Mouse (Mus musculus) MEL (cell line): ENCODE results near the gene Nup62. TPM values are rescaled to one million over a fixed set of nuclear protein-coding genes. Genes with fewer than 3 reads are reported as not detected.

Source experiments
- DNase-seq: peaks from one replicate; pipeline ENCODE4 v3.0.0; 2011; ENCODE audit warnings: low read depth, low spot score
- H3K27ac ChIP-seq: 2 replicates; pipeline ENCODE4 v1.5.1; 2012; ENCODE audit warnings: low read depth, mild to moderate bottlenecking, control low read depth, low read length, moderate library complexity; ENCODE audit not compliant: control insufficient read depth
- H3K27me3 ChIP-seq, 2 experiments: fragments of 150-350 bp in 1 of 2; sonication (generic) in 1 of 2; 2 replicates each; pipeline ENCODE4 v1.6.1; 2012; ENCODE audit warnings: low read length in 2 of 2, mild to moderate bottlenecking in 2 of 2, improper control_type of control experiment in 1 of 2, moderate library complexity in 1 of 2; ENCODE audit not compliant: insufficient read depth in 2 of 2, control insufficient read depth in 1 of 2
- H3K36me3 ChIP-seq, 2 experiments: 2 replicates each; pipeline ENCODE4 v1.6.1; 2012 to 2014; ENCODE audit warnings: low read length in 2 of 2, improper control_type of control experiment in 1 of 2, inconsistent platforms in 1 of 2, mild to moderate bottlenecking in 1 of 2; ENCODE audit not compliant: insufficient read depth in 2 of 2, control insufficient read depth in 1 of 2
- H3K4me1 ChIP-seq, 2 experiments: fragments of 150-350 bp in 1 of 2; sonication (generic) in 1 of 2; 2 replicates each; pipeline ENCODE4 v1.6.1; 2012; ENCODE audit warnings: low read length in 2 of 2, improper control_type of control experiment in 1 of 2, mild to moderate bottlenecking in 1 of 2; ENCODE audit not compliant: insufficient read depth in 2 of 2, control insufficient read depth in 1 of 2
- H3K4me3 ChIP-seq, 2 experiments: fragments of 150-350 bp in 1 of 2; sonication (generic) in 1 of 2; 2 replicates each; pipeline ENCODE4 v1.5.1; 2012; ENCODE audit warnings: low read depth in 2 of 2, low read length in 2 of 2, mild to moderate bottlenecking in 2 of 2, moderate library complexity in 2 of 2, control low read depth in 1 of 2, improper control_type of control experiment in 1 of 2; ENCODE audit not compliant: control insufficient read depth in 1 of 2, insufficient read depth in 1 of 2
- H3K79me2 ChIP-seq: 2 replicates; pipeline ENCODE4 v1.6.1; 2012; ENCODE audit warnings: mild to moderate bottlenecking, low read length, moderate library complexity; ENCODE audit not compliant: control insufficient read depth, poor library complexity, insufficient read depth
- H3K9ac ChIP-seq: 2 replicates; pipeline ENCODE4 v1.6.1; 2012; ENCODE audit warnings: low read depth, mild to moderate bottlenecking, control low read depth, low read length, moderate library complexity; ENCODE audit not compliant: control insufficient read depth, poor library complexity, severe bottlenecking
- H3K9me3 ChIP-seq: fragments of 150-350 bp; sonication (generic); replicated peaks from 2 replicates; pipeline ENCODE4 v1.6.1; 2012; ENCODE audit warnings: mild to moderate bottlenecking, low read length, improper control_type of control experiment, moderate library complexity; ENCODE audit not compliant: insufficient read depth
- BHLHE40 ChIP-seq: IDR thresholded peaks from 2 replicates; pipeline ENCODE4 v1.6.1; 2012; ENCODE audit warnings: low read depth, mild to moderate bottlenecking, inconsistent platforms, low read length, improper control_type of control experiment, borderline replicate concordance
- E2F4 ChIP-seq: IDR thresholded peaks from 2 replicates; pipeline ENCODE4 v1.6.1; 2011; ENCODE audit warnings: low read depth, low read length, improper control_type of control experiment, borderline replicate concordance
- ELF1 ChIP-seq: IDR thresholded peaks from 2 replicates; pipeline ENCODE4 v1.6.1; 2014; ENCODE audit warnings: low read depth, mild to moderate bottlenecking, inconsistent platforms, low read length, improper control_type of control experiment, moderate library complexity
- EP300 ChIP-seq, 2 experiments: IDR thresholded peaks; 2 replicates each; pipeline ENCODE4 v1.6.1; 2011; ENCODE audit warnings: improper control_type of control experiment in 2 of 2, low read length in 2 of 2, low read depth in 1 of 2, mild to moderate bottlenecking in 1 of 2
- ETS1 ChIP-seq: IDR thresholded peaks from 2 replicates; pipeline ENCODE4 v1.6.1; 2012; ENCODE audit warnings: low read depth, mild to moderate bottlenecking, inconsistent platforms, low read length, improper control_type of control experiment, moderate library complexity
- GABPA ChIP-seq: IDR thresholded peaks from 2 replicates; pipeline ENCODE4 v1.6.1; 2012; ENCODE audit warnings: low read depth, mild to moderate bottlenecking, inconsistent platforms, low read length, improper control_type of control experiment, moderate library complexity
- GATA1 ChIP-seq: IDR thresholded peaks from 2 replicates; pipeline ENCODE4 v1.6.1; 2011; ENCODE audit warnings: low read depth, low read length, improper control_type of control experiment
- JUND ChIP-seq: IDR thresholded peaks from 2 replicates; pipeline ENCODE4 v1.6.1; 2011; ENCODE audit warnings: low read depth, mild to moderate bottlenecking, improper control_type of control experiment, low read length
- MAFK ChIP-seq: IDR thresholded peaks from 2 replicates; pipeline ENCODE4 v1.6.1; 2011; ENCODE audit warnings: low read depth, mild to moderate bottlenecking, low read length, improper control_type of control experiment, borderline replicate concordance
- MAX ChIP-seq: IDR thresholded peaks from 2 replicates; pipeline ENCODE4 v1.6.1; 2011; ENCODE audit warnings: low read length, improper control_type of control experiment
- MEF2A ChIP-seq: IDR thresholded peaks from 2 replicates; pipeline ENCODE4 v1.6.1; 2014; ENCODE audit warnings: low read depth, mild to moderate bottlenecking, inconsistent platforms, low read length, improper control_type of control experiment; ENCODE audit not compliant: poor library complexity, insufficient replicate concordance, severe bottlenecking; ENCODE audit errors: extremely low read depth
- MXI1 ChIP-seq: IDR thresholded peaks from 2 replicates; pipeline ENCODE4 v1.6.1; 2011; ENCODE audit warnings: mild to moderate bottlenecking, low read depth, low read length, improper control_type of control experiment
- POLR2A ChIP-seq, 2 experiments: IDR thresholded peaks; 2 replicates each; pipeline ENCODE4 v1.6.1; 2011 to 2012; ENCODE audit warnings: low read length in 2 of 2, mild to moderate bottlenecking in 2 of 2, control low read depth in 1 of 2, improper control_type of control experiment in 1 of 2, low read depth in 1 of 2, moderate library complexity in 1 of 2; ENCODE audit not compliant: control insufficient read depth in 1 of 2, insufficient read depth in 1 of 2, poor library complexity in 1 of 2
- POLR2AphosphoS2 ChIP-seq: IDR thresholded peaks from 2 replicates; pipeline ENCODE4 v1.6.1; 2011; ENCODE audit warnings: low read length, improper control_type of control experiment
- POLR2AphosphoS5 ChIP-seq: IDR thresholded peaks from 2 replicates; pipeline ENCODE4 v1.6.1; 2012; ENCODE audit warnings: low read depth, borderline replicate concordance, mild to moderate bottlenecking, inconsistent platforms, low read length, moderate library complexity, mixed read lengths
- SMC3 ChIP-seq: IDR thresholded peaks from 2 replicates; pipeline ENCODE4 v1.6.1; 2011; ENCODE audit warnings: low read depth, low read length, improper control_type of control experiment
- TBP ChIP-seq: IDR thresholded peaks from 2 replicates; pipeline ENCODE4 v1.8.0; 2011; ENCODE audit warnings: low read depth, low read length, improper control_type of control experiment
- UBTF ChIP-seq: IDR thresholded peaks from 2 replicates; pipeline ENCODE4 v1.6.1; 2012; ENCODE audit warnings: low read depth, mild to moderate bottlenecking, inconsistent platforms, low read length, improper control_type of control experiment, moderate library complexity, borderline replicate concordance; ENCODE audit not compliant: insufficient read depth
- USF1 ChIP-seq: IDR thresholded peaks from 2 replicates; pipeline ENCODE4 v1.6.1; 2014; ENCODE audit warnings: low read depth, mild to moderate bottlenecking, inconsistent platforms, low read length, improper control_type of control experiment, moderate library complexity
- USF2 ChIP-seq, 2 experiments: IDR thresholded peaks; 2 replicates each; pipeline ENCODE4 v1.6.1; 2011 to 2012; ENCODE audit warnings: improper control_type of control experiment in 2 of 2, low read length in 2 of 2, borderline replicate concordance in 1 of 2, inconsistent platforms in 1 of 2, low read depth in 1 of 2, mild to moderate bottlenecking in 1 of 2; ENCODE audit not compliant: insufficient read depth in 1 of 2
- ZC3H11A ChIP-seq: IDR thresholded peaks from 2 replicates; pipeline ENCODE4 v1.6.1; 2012; ENCODE audit warnings: low read depth, mild to moderate bottlenecking, inconsistent platforms, low read length, improper control_type of control experiment
- ZNF384 ChIP-seq: IDR thresholded peaks from 2 replicates; pipeline ENCODE4 v1.6.1; 2012; ENCODE audit warnings: low read depth, mild to moderate bottlenecking, inconsistent platforms, low read length, improper control_type of control experiment
- polyA plus RNA-seq, 2 experiments: library from polyadenylated mRNA; stranded (reverse) in 1 of 2; unstranded in 1 of 2; fragments of >175 nt in 1 of 2; fragments of >200 nt in 1 of 2; gene quantifications; 2 replicates each; pipeline versions ENCODE4 v1.2.1 to v1.2.4; 2012; ENCODE audit warnings: low replicate concordance in 2 of 2, low read depth in 1 of 2; ENCODE audit not compliant: insufficient read length in 2 of 2, insufficient read depth in 1 of 2, missing spikeins in 1 of 2
- total RNA-seq: library from RNA; depleted of rRNA; stranded (reverse); fragments of 300-350 nt; gene quantifications from 2 replicates; pipeline ENCODE4 v1.2.3, GENCODE M21; 2012

Nup62 gene
- total and polyA plus RNA-seq, 3 experiments: 136 to 235 TPM; not detected in 1

- DNase-seq: no peak
- no peak overlapping the region for H3K9ac ChIP-seq
- H3K9me3 ChIP-seq: no peaks in the 10 kb centered on the region
- peaks cover 6% of the 10 kb centered on the region for H3K79me2 ChIP-seq
- H3K36me3 ChIP-seq: peaks cover 2 to 10% of the 10 kb centered on the region in 2 experiments; a peak in 2 of 4 replicates
- H3K27me3 ChIP-seq: no peaks in the 10 kb centered on the region
- H3K4me3 ChIP-seq: no peak overlapping the region
- H3K4me1 ChIP-seq: peaks cover 0 to 12% of the 10 kb centered on the region in 2 experiments; a peak in 3 of 4 replicates
- no peak overlapping the region for H3K27ac ChIP-seq
- TF ChIP-seq SMC3 (no peak), EP300 (IDR thresholded peaks at IDR 0.05; ENCODE audit: low read depth in 1 of 2, low read length in 2 of 2) (no peak), ZNF384 (no peak), POLR2A (IDR thresholded peaks at IDR 0.05; ENCODE audit: control insufficient read depth in 1 of 2, insufficient read depth in 1 of 2, low read depth in 1 of 2, low read length in 2 of 2, poor library complexity in 1 of 2) (no peak), POLR2AphosphoS5 (no peak), MAFK (no peak), USF1 (no peak), GABPA (no peak), UBTF (no peak), USF2 (IDR thresholded peaks at IDR 0.05; ENCODE audit: borderline replicate concordance in 1 of 2, insufficient read depth in 1 of 2, low read depth in 1 of 2, low read length in 2 of 2) (no peak), ETS1 (no peak), JUND (no peak), ZC3H11A (no peak), GATA1 (no peak), MXI1 (no peak), BHLHE40 (no peak), ELF1 (no peak), E2F4 (no peak), MAX (no peak)
Observed at GRCm38 (mm10) chr7:44810365-44810764, 5.5 kb upstream of the Nup62 start.

- Histone ChIP-seq H3K36me3 (peaks cover 2 to 10% of the 10 kb centered on the region in 2 experiments; a peak in 2 of 4 replicates), H3K27me3 (no peaks in the 10 kb centered on the region), H3K9ac (no peak overlapping the region), H3K79me2 (peaks cover 7% of the 10 kb centered on the region), H3K4me1 (peaks cover 0 to 12% of the 10 kb centered on the region in 2 experiments; a peak in 3 of 4 replicates), H3K9me3 (no peaks in the 10 kb centered on the region)
- peak; percentile 82; the same call in 1 of the 2 replicates for TF ChIP-seq POLR2AphosphoS2
- TF ChIP-seq MEF2A: no peak
- TF ChIP-seq TBP: no peak
- TF ChIP-seq, all 39 proteins: peak for 1
- Histone ChIP-seq H3K4me3 (no peak overlapping the region), H3K27ac (no peak overlapping the region)
- DNase-seq: no peak
Observed at GRCm38 (mm10) chr7:44810819-44811557, 4.9 kb upstream of the Nup62 start.
